Mouse (Mus musculus): ENCODE data around the gene 2310022A10Rik. TPM values are rescaled to one million over a fixed set of nuclear protein-coding genes. Genes with fewer than 3 reads are reported as not detected.

The 2310022A10Rik gene
- 7.5 and 8.7 TPM in 2 replicates for total RNA-seq (2014; rRNA removed)
- 26.3 and 28.1 TPM in 2 replicates for polyA plus RNA-seq (2015; fragmentation: Nextera tagmentation; extraction: Ambion mirVana)

DNA sequence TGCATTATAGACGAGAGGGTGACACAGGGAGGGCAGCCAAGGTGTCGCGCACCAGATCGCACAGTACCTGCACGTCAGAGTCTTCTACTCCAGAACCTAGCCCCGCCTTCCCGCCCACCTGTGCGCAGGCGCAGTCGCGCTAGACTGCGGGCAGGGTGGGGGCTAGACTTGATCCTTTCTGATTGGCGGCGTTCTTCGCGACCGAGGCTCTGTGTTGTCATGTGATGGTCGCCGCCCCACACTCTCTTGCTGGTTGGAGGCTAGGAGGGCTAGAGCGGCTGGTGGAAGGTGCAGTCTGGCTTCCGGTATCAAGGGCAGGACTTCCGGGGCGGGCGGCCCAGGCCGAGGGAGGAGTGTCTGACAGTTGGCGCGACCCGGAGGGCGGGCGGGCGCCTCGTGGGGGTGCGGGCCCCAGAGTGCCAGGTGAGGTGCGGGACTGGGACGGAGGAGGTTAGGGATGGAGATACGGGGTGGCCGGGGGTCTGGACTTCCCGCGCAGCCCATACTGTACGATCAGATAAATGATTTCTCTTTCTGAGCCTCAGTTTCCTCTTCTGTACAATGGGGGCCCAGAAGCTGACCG is at the start of gene 2310022A10Rik, which contains the start of gene Pld3:
2310022A10Rik (plus strand) TSS at position 303 of the 583 bp plus-strand sequence.
Pld3 (minus strand) TSS at position 288 of the 583 bp plus-strand sequence.
- no peaks in the 10 kb centered on the region for H3K27me3 ChIP-seq (ENCODE audit: insufficient read depth, low read length)
- H3K4me3 ChIP-seq (ENCODE audit: low read depth, low read length), result peak within 1 kb of the TSS; percentile 66
- no peaks in the 10 kb centered on the region for H3K9me3 ChIP-seq (ENCODE audit: low read length)
- 0 out of 2 replicates have a peak, but pooled peaks cover 8% of the 10 kb centered on the region for H3K4me1 ChIP-seq (ENCODE audit: insufficient read depth)
- 2% methylated on average over 38 of the region's 41 CpGs for WGBS
- peak within 1 kb of the TSS; percentile 64; the same call in 1 of the 2 replicates for H3K27ac ChIP-seq (ENCODE audit: low read depth, low read length)
- H3K4me2 ChIP-seq (ENCODE audit: low read depth), result peak within 1 kb of the TSS; percentile 76
- peaks cover 12% of the 10 kb centered on the region for H3K36me3 ChIP-seq (ENCODE audit: insufficient read depth)
- TF ChIP-seq CTCF (IDR thresholded peaks at IDR 0.05; ENCODE audit: low read depth), result no peak
- H3K9ac ChIP-seq, result peak within 1 kb of the TSS; percentile 65
- ATAC-seq (peak; percentile 100), DNase-seq (peak; percentile 96)

- H3K36me3 ChIP-seq (ENCODE audit: insufficient read depth), result no peaks in the 10 kb centered on the region
- no peak overlapping the region for H3K27ac ChIP-seq (ENCODE audit: low read depth, low read length)
- no peak for DNase-seq
- 54% methylated on average over 9 of the region's 9 CpGs for WGBS
- ATAC-seq, result no peak
- H3K9ac ChIP-seq, result no peak overlapping the region
- no peaks in the 10 kb centered on the region for H3K9me3 ChIP-seq (ENCODE audit: low read length)
- no peaks in the 10 kb centered on the region for H3K27me3 ChIP-seq (ENCODE audit: insufficient read depth, low read length)
- peak overlapping the region; percentile 62 for H3K4me2 ChIP-seq (ENCODE audit: low read depth)
- no peak for TF ChIP-seq CTCF (IDR thresholded peaks at IDR 0.05; ENCODE audit: low read depth)
- peak overlapping the region; percentile 60 for H3K4me3 ChIP-seq (ENCODE audit: low read depth, low read length)
- H3K4me1 ChIP-seq (ENCODE audit: insufficient read depth), result no peaks in the 10 kb centered on the region
Observed at GRCm38 (mm10) chr7:27506765-27507370, 46.2 kb upstream of the 2310022A10Rik start.

DNA sequence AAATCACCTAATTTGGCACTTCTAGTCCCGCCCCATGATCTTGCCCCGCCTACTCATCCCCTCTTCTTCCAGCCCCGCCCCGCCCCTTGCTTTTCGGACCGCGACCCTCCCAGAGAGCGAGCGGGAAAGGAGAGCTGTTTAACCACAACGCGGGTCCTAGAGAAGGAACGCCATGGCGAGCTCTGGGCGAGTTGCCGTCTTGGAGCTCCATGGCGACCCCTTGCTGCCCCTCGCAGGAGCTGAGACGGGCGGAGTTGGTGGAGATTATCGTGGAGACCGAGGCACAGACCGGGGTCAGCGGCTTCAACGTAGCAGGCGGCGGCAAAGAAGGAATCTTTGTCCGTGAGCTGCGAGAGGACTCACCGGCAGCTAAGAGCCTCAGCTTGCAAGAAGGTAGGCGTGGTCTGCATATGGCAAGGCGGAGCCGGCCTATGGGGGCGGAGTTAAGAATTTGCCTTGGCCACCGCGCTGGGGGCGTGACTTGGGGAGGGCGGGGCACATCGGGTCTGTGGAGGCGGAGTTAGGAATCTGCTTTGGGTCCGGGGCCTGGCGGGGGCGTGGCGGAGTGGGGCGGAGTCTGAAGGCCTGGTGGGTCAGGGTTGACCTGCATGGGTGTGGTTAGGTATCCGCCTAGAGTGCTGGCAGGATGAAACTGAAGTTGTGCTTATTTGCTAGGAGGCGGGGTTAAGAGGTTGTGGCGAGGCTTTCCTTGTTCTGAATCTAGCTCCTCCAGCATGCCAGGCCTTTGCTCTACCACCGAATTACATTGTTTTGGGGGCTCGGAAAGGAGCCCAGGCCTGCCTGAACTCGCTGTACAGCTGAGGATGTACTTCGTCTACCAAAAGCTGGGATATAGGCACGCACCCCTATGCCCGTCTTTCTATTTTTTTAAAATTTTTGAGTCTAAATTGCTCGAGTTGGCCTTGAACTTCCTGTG is 45.1 kb upstream of the 2310022A10Rik start:
- Histone ChIP-seq H3K4me1 (ENCODE audit: insufficient read depth) (no peaks in the 10 kb centered on the region), H3K27me3 (ENCODE audit: insufficient read depth, low read length) (no peaks in the 10 kb centered on the region), H3K9me3 (ENCODE audit: low read length) (no peaks in the 10 kb centered on the region), H3K4me3 (ENCODE audit: low read depth, low read length) (peak overlapping the region; percentile 60), H3K36me3 (ENCODE audit: insufficient read depth) (no peaks in the 10 kb centered on the region), H3K27ac (ENCODE audit: low read depth, low read length) (peak overlapping the region; percentile 93), H3K4me2 (ENCODE audit: low read depth) (peak overlapping the region; percentile 62), H3K9ac (peak overlapping the region; percentile 69)
- peak; percentile 91 for ATAC-seq
- 2% methylated on average over 52 of the region's 54 CpGs for WGBS
- peak; percentile 64 for TF ChIP-seq CTCF (IDR thresholded peaks at IDR 0.05; ENCODE audit: low read depth)
- peak; percentile 94 for DNase-seq

GRCm38 (mm10) chr7:27508648-27509005 is 44.4 kb upstream of the 2310022A10Rik start:
- ATAC-seq (peak; percentile 76), DNase-seq (peak; percentile 74)
- no peak overlapping the region for H3K9ac ChIP-seq
- no peaks in the 10 kb centered on the region for H3K4me1 ChIP-seq (ENCODE audit: insufficient read depth)
- no peak overlapping the region for H3K27ac ChIP-seq (ENCODE audit: low read depth, low read length)
- WGBS, result 20% methylated on average over 6 of the region's 6 CpGs
- no peaks in the 10 kb centered on the region for H3K27me3 ChIP-seq (ENCODE audit: insufficient read depth, low read length)
- H3K36me3 ChIP-seq (ENCODE audit: insufficient read depth), result no peaks in the 10 kb centered on the region
- no peaks in the 10 kb centered on the region for H3K9me3 ChIP-seq (ENCODE audit: low read length)
- peak overlapping the region; percentile 62 for H3K4me2 ChIP-seq (ENCODE audit: low read depth)
- H3K4me3 ChIP-seq (ENCODE audit: low read depth, low read length), result peak overlapping the region; percentile 60
- peak; percentile 80 for TF ChIP-seq CTCF (IDR thresholded peaks at IDR 0.05; ENCODE audit: low read depth)

DNA sequence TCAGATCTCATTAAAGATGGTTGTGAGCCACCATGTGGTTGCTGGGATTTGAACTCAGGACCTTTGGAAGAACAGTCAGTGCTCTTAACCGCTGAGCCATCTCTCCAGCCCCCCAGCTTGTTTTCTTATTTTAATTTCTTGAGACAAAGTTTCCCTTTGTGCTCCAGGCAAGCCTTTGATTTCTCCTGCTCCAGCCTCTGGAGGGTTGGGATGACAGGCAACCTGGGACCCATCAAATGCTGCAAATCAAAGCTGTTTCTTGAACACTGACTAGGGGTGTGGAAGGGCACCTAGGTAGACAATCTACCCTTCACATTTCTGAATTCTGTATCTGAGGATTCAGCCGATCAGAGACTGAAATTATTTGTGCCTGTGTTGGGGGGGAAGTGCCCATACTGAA is 42.2 kb upstream of the 2310022A10Rik start:
- TF ChIP-seq CTCF (IDR thresholded peaks at IDR 0.05; ENCODE audit: low read depth), result no peak
- Histone ChIP-seq H3K4me2 (ENCODE audit: low read depth) (no peak overlapping the region), H3K36me3 (ENCODE audit: insufficient read depth) (no peaks in the 10 kb centered on the region), H3K9ac (no peak overlapping the region), H3K4me1 (ENCODE audit: insufficient read depth) (no peaks in the 10 kb centered on the region), H3K9me3 (ENCODE audit: low read length) (no peaks in the 10 kb centered on the region), H3K4me3 (ENCODE audit: low read depth, low read length) (no peak overlapping the region), H3K27ac (ENCODE audit: low read depth, low read length) (no peak overlapping the region), H3K27me3 (ENCODE audit: insufficient read depth, low read length) (no peaks in the 10 kb centered on the region)
- ATAC-seq (no peak), DNase-seq (no peak)
- 78% methylated on average over 2 of the region's 2 CpGs for WGBS

DNA sequence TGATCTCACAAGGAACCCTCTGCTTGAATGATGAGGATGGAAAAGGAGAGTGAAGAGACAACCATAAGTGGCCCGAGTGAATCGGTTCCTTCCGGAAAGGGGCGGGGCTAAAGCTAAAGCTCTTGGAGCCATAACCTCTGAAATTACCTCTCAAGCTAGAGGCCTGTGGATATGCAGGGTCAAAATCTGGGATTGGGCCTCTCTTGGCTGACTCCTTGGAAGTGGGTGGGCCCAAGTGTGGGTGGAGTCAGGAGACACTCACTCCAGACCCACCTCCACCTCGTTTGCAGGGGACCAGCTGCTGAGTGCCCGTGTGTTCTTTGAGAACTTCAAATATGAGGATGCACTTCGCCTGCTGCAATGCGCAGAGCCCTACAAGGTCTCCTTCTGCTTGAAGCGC is 38.1 kb upstream of the 2310022A10Rik start:
- H3K4me3 ChIP-seq (ENCODE audit: low read depth, low read length), result no peak overlapping the region
- H3K27ac ChIP-seq (ENCODE audit: low read depth, low read length), result no peak overlapping the region
- H3K9me3 ChIP-seq (ENCODE audit: low read length), result no peaks in the 10 kb centered on the region
- H3K9ac ChIP-seq, result no peak overlapping the region
- TF ChIP-seq CTCF (IDR thresholded peaks at IDR 0.05; ENCODE audit: low read depth), result no peak
- 80% methylated on average over 9 of the region's 9 CpGs for WGBS
- H3K4me1 ChIP-seq (ENCODE audit: insufficient read depth), result no peaks in the 10 kb centered on the region
- H3K36me3 ChIP-seq (ENCODE audit: insufficient read depth), result no peaks in the 10 kb centered on the region
- no peak for ATAC-seq
- no peaks in the 10 kb centered on the region for H3K27me3 ChIP-seq (ENCODE audit: insufficient read depth, low read length)
- H3K4me2 ChIP-seq (ENCODE audit: low read depth), result no peak overlapping the region
- no peak for DNase-seq

All from forebrain, postnatal 0 days (tissue).